Mouse (Mus musculus) neural tube, embryonic 11.5 days (tissue): ENCODE data around the gene Nup50. TPM values are rescaled to one million over a fixed set of nuclear protein-coding genes. Genes with fewer than 3 reads are reported as not detected.

ENCODE experiments used
- ATAC-seq: fragments of 200-750 bp; cut with Nextera tagmentation; 2 replicates; pipeline ENCODE4 v1.8.0; 2017; ENCODE audit warnings: moderate number of reproducible peaks, mild to moderate bottlenecking, moderate TSS enrichment, moderate library complexity; ENCODE audit not compliant: insufficient read depth, low FRiP score, low TSS enrichment
- DNase-seq: peaks from one replicate; pipeline ENCODE4 v3.0.0-alpha.2; 2015; ENCODE audit warnings: low spot score
- H3K27ac ChIP-seq: fragments of 300-500 bp; sonication (generic); 2 replicates; pipeline ENCODE4 v1.5.1; 2014; ENCODE audit warnings: low read depth, mild to moderate bottlenecking, low read length
- H3K27me3 ChIP-seq: fragments of 300-500 bp; sonication (generic); 2 replicates; pipeline ENCODE4 v1.6.1; 2014; ENCODE audit warnings: mild to moderate bottlenecking, low read length, mixed read lengths; ENCODE audit not compliant: control insufficient read depth, insufficient read depth
- H3K36me3 ChIP-seq: fragments of 300-500 bp; sonication (generic); 2 replicates; pipeline ENCODE4 v1.6.1; 2014; ENCODE audit warnings: mild to moderate bottlenecking, low read length, moderate library complexity, mixed read lengths; ENCODE audit not compliant: control insufficient read depth, insufficient read depth
- H3K4me1 ChIP-seq: fragments of 300-500 bp; sonication (generic); 2 replicates; pipeline ENCODE4 v1.6.1; 2014; ENCODE audit warnings: low read length, mixed read lengths; ENCODE audit not compliant: control insufficient read depth, insufficient read depth
- H3K4me2 ChIP-seq: fragments of 300-500 bp; sonication (generic); 2 replicates; pipeline ENCODE4 v1.6.1; 2014; ENCODE audit warnings: low read depth, mild to moderate bottlenecking, moderate library complexity
- H3K4me3 ChIP-seq: fragments of 300-500 bp; sonication (generic); 2 replicates; pipeline ENCODE4 v1.5.1; 2014; ENCODE audit warnings: low read depth, low read length
- H3K9ac ChIP-seq: fragments of 300-500 bp; sonication (generic); 2 replicates; pipeline ENCODE4 v1.6.1; 2014; ENCODE audit warnings: mild to moderate bottlenecking, low read length
- H3K9me3 ChIP-seq: fragments of 300-500 bp; sonication (generic); 2 replicates; pipeline ENCODE4 v1.6.1; 2016; ENCODE audit warnings: low read length; ENCODE audit not compliant: control insufficient read depth
- WGBS: fragments of 180-500 bp; shearing (Covaris S2); extraction: QIAGEN DNeasy Blood & Tissue Kit; methylation state at CpG from one replicate; pipeline ENCODE4 v1.1.7; 2014; 5-methylcytosine and 5-hydroxymethylcytosine counted together
- polyA plus RNA-seq: library from polyadenylated mRNA; unstranded; fragments of >200 nt; fragmentation: Nextera tagmentation; extraction: Ambion mirVana; gene quantifications from 2 replicates; pipeline ENCODE4 v1.2.1, GENCODE M21; 2014

Nup50 gene
- polyA plus RNA-seq, 1 experiment from 2014 or later, result 61.5 TPM

DNA sequence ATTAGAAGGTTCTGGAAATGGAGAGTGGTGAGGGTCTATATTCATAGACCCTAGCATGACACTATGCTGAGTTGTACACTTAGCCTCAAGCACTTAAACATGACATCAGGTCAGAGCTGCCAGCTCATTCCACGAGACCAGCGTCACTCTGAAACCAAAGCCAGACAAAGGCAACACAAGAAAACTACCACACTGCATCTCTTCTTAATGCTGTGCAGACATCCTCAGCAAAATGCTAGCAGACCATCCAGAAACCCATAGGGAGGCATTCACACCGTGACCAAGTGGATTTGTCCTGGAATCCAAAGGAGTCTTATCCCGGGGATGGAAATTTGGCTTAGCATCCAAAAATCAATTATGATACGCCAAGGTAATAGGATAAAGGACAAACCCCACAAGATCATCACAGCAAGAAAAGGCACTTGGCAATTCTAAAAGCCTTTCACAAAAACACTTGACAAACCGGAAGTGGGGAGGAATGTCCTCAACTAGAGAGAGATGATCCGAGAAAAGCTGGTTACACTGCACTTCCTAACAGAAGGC is 19.3 kb upstream of the Nup50 start:
- Histone ChIP-seq H3K4me1 (no peaks in the 10 kb centered on the region), H3K27ac (no peak overlapping the region), H3K27me3 (no peaks in the 10 kb centered on the region), H3K4me3 (no peak overlapping the region), H3K9ac (no peak overlapping the region), H3K36me3 (no peaks in the 10 kb centered on the region), H3K4me2 (no peak overlapping the region), H3K9me3 (no peaks in the 10 kb centered on the region)
- no peak for DNase-seq
- ATAC-seq, result no peak
- WGBS, result 74% methylated on average over 7 of the region's 7 CpGs

DNA sequence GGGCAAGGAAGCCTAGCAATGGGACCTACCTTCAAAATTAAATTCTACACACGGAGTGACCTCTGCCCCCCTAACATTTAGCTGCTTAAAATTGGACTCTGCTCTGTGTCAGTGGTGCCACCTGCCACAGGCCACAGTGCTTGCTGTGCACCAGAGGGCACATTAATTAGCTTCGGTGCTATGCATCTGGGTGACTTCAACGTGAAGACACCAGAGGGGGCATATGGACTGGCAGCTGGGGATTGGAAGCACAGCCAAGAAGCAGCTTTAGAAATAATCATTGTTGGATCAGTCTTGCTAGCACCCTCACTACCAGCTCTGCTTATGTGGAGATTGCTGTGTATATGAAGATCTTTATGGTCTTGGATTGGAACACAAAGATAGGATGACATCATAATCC is 10.0 kb upstream of the Nup50 start:
- Histone ChIP-seq H3K9me3 (no peaks in the 10 kb centered on the region), H3K27me3 (no peaks in the 10 kb centered on the region), H3K9ac (no peak overlapping the region), H3K4me2 (no peak overlapping the region), H3K36me3 (no peaks in the 10 kb centered on the region), H3K4me3 (no peak overlapping the region), H3K27ac (no peak overlapping the region), H3K4me1 (no peaks in the 10 kb centered on the region)
- 94% methylated on average over 3 of the region's 3 CpGs for WGBS
- DNase-seq, result no peak
- ATAC-seq, result no peak

DNA sequence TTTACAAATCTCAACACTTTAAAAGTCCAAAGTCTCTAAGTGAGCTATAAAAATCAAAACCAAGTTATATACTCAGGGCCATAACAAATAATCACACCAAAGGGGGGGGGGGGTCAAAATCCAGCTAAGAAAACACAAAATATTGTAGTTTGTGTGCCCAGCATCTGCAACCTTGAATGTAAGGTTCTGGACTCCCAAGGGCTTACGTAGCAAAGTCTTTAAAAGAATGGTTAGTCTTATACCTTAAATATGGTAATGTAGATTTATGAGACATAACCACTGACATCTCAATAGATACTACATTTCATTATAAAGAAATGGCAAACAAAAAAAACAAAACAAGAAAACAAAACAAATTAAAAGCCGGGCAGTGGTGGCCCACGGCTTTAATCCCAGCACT is 3.3 kb upstream of the Nup50 start, which contains the start of gene Gm29666:
TSS of gene Gm29666 (minus strand) at position 101 of the 400 bp plus-strand sequence.
- H3K4me2 ChIP-seq, result no peak within 1 kb of the TSS
- H3K9me3 ChIP-seq, result no peaks in the 10 kb centered on the region
- no peak within 1 kb of the TSS for H3K9ac ChIP-seq
- DNase-seq (no peak), ATAC-seq (no peak)
- no peaks in the 10 kb centered on the region for H3K36me3 ChIP-seq
- WGBS, result 90% methylated on average over 3 of the region's 3 CpGs
- no peak within 1 kb of the TSS for H3K4me3 ChIP-seq
- no peaks in the 10 kb centered on the region for H3K4me1 ChIP-seq
- no peak within 1 kb of the TSS for H3K27ac ChIP-seq
- H3K27me3 ChIP-seq, result no peaks in the 10 kb centered on the region

DNA sequence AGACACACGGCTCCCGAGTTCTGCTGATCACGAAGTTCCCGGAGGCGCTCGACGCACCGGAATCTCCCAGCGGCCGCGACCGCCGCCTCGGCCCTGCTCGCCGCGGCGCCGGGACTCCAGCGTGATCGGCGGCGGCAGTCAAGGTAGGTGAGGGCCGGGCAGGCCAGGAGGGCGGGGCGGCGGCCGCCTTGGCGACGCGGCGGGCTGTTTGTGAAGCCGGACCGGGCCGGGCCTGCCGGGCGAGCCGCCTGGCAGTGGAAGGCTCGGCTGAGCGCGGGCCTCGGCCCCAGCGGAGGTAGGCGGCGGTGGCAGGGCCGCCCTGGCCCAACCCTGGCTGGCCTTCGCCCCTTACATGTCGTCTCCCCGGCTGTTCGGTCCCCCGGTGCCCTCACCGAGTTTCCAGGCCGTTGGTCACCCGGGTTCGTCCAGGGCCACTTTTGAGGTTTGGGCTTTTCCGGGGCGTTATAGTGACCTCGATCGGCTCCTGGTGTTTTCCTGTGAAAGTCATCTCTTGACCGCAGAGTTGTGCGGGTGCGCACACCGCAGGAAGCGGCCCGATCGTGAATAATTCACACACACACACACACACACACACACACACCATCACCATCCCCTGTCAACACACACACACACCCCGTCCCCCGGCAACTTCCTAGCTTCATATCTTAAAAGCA is 434 bp downstream of the Nup50 start:
- peak; percentile 45 for DNase-seq

DNA sequence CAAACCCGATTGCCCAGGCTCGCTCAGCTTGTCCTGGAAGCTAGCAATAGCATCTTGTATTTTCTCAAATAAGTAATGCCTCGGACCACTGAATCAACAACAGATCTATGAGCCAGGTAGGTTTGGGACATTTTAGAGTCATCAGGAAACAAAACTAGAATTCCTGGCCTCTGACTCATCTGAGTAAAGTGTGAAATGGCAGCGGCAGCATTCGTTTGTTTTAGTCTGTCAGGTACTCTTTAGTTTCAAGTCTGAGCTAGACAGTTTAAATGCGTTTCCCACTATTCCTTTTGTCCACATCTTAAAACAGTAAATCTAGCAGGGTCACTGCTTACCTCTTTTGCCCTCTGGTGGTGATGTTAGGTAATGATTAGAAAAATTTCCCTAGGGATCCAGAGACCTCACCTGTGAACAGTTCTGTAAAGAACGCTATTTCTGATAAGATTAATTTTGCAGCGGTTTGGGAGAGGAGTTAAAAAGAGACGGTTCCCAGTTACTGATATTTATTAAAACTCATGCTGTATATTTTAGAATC is 1.6 kb downstream of the Nup50 start:
- WGBS, result 23% methylated on average over 9 of the region's 9 CpGs
- DNase-seq (peak; percentile 41), ATAC-seq (no peak)

More for the DNA sequence above, 434 bp downstream of the Nup50 start:
- Histone ChIP-seq H3K9ac (peak overlapping the region; percentile 94), H3K4me2 (peak overlapping the region; percentile 79), H3K27ac (peak overlapping the region; percentile 94), H3K36me3 (peaks cover 2% of the 10 kb centered on the region; the same call in 1 of the 2 replicates), H3K27me3 (no peaks in the 10 kb centered on the region), H3K4me1 (no peaks in the 10 kb centered on the region), H3K4me3 (peak overlapping the region; percentile 99), H3K9me3 (no peaks in the 10 kb centered on the region)
- 0% methylated on average over 52 of the region's 68 CpGs for WGBS
- peak; percentile 71 for ATAC-seq

DNA sequence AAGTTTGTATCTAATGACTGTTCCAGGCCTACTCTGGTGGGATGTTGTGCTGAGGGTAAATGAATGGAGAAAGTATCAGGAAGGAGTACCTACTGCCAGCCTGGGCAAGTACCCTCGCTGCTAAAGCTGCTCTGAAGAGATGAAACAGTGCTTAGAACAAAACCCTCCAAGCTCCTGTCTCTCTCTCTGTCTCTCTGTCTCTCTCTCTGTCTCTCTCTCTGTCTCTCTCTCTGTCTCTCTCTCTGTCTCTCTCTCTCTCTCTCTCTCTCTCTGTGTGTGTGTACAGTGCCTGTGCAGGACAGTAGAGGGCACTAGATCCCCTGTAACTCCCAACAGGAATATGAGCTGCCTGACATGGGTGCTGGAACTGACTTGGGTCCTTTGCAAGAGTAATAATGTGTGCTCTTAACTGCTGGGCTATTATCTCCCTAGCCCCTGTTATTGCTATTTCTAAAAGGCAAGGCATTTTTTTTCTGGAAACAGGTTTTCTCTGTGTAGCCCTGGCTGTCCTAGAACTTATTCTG is 2.3 kb downstream of the Nup50 start:
- DNase-seq, result no peak
- Histone ChIP-seq H3K27ac (no peak overlapping the region), H3K27me3 (no peaks in the 10 kb centered on the region), H3K9me3 (no peaks in the 10 kb centered on the region), H3K4me1 (no peaks in the 10 kb centered on the region), H3K36me3 (peaks cover 7% of the 10 kb centered on the region), H3K4me3 (no peak overlapping the region), H3K9ac (no peak overlapping the region), H3K4me2 (0 out of 2 replicates have a peak overlapping the region, but pooled peaks have one; percentile 10)
- no peak for ATAC-seq
- WGBS, result 68% methylated on average over 1 of the region's 1 CpGs

More for the DNA sequence above, 1.6 kb downstream of the Nup50 start:
- Histone ChIP-seq H3K9me3 (no peaks in the 10 kb centered on the region), H3K36me3 (peaks cover 7% of the 10 kb centered on the region), H3K27ac (no peak overlapping the region), H3K4me3 (peak overlapping the region; percentile 99), H3K27me3 (no peaks in the 10 kb centered on the region), H3K4me2 (peak overlapping the region; percentile 79), H3K9ac (no peak overlapping the region; the same call in 1 of the 2 replicates), H3K4me1 (no peaks in the 10 kb centered on the region)

DNA sequence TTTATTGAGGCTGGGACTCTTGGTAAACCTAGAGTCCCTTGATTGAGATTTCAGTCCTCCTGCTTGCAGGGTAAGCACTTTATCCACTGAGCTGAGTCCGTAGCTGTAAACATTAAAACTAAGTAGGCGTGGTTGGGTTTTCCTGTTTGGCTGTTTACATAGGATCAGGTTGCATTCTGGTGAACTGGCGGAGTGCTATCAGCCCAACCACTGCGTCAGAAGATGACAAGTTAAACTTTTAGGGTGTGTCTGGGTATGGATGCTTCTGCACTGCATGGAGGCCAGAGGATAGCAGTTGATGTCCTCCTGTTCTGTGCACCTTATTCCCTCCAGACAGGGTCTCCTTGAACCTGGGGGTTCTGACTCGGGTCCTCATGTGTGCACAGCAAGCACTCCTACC is 9.1 kb downstream of the Nup50 start:
- no peak overlapping the region for H3K4me2 ChIP-seq
- no peaks in the 10 kb centered on the region for H3K27me3 ChIP-seq
- no peaks in the 10 kb centered on the region for H3K9me3 ChIP-seq
- DNase-seq (no peak), ATAC-seq (no peak)
- H3K27ac ChIP-seq, result no peak overlapping the region
- H3K36me3 ChIP-seq, result peaks cover 37% of the 10 kb centered on the region
- no peak overlapping the region for H3K4me3 ChIP-seq
- no peak overlapping the region for H3K9ac ChIP-seq
- H3K4me1 ChIP-seq, result no peaks in the 10 kb centered on the region
- WGBS, result 70% methylated on average over 5 of the region's 5 CpGs

DNA sequence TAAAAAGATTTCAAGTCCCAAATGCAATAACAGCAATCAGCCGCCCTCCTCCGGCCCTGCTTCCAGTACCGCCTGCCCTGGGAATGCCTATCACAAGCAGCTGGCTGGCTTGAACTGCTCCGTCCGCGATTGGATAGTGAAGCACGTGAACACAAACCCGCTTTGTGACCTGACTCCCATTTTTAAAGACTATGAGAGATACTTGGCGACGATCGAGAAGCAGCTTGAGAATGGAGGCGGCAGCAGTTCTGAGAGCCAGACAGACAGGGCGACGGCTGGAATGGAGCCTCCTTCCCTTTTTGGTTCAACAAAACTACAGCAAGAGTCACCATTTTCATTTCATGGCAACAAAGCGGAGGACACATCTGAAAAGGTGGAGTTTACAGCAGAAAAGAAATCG is 11.7 kb downstream of the Nup50 start:
- no peak overlapping the region for H3K4me3 ChIP-seq

More for the DNA sequence above, 11.7 kb downstream of the Nup50 start:
- Histone ChIP-seq H3K27me3 (no peaks in the 10 kb centered on the region), H3K27ac (no peak overlapping the region), H3K9ac (no peak overlapping the region), H3K4me1 (no peaks in the 10 kb centered on the region), H3K4me2 (no peak overlapping the region), H3K9me3 (no peaks in the 10 kb centered on the region), H3K36me3 (peaks cover 48% of the 10 kb centered on the region)
- DNase-seq (no peak), ATAC-seq (no peak)
- 94% methylated on average over 16 of the region's 16 CpGs for WGBS
